Mouse (Mus musculus): ENCODE measurements around the gene Pacs2. TPM values are rescaled to one million over a fixed set of nuclear protein-coding genes. Genes with fewer than 3 reads are reported as not detected.

Gene Pacs2
- polyA plus RNA-seq, 1 experiment from 2014 or later, result 4.0 TPM

- H3K9ac ChIP-seq (replicated peaks), result peak overlapping the region; percentile 96
- no peaks in the 10 kb centered on the region; the same call in none of the 2 replicates for H3K36me3 ChIP-seq (replicated peaks; ENCODE audit: insufficient read depth, low read length)
- peak overlapping the region; percentile 97 for H3K4me2 ChIP-seq (ENCODE audit: low read depth, low read length)
- TF ChIP-seq CTCF (IDR thresholded peaks at IDR 0.05; ENCODE audit: low read depth) (no peak), EP300 (IDR thresholded peaks at IDR 0.05; ENCODE audit: low read depth) (no peak)
- peak overlapping the region; percentile 90 for H3K27ac ChIP-seq (ENCODE audit: low read depth)
- 8% methylated on average over 17 of the region's 60 CpGs for WGBS (ENCODE audit: insufficient replicate concordance)
- H3K27me3 ChIP-seq (ENCODE audit: insufficient read depth, low read length), result no peaks in the 10 kb centered on the region
- DNase-seq (peak; percentile 50), ATAC-seq (peak; percentile 40)
- H3K9me3 ChIP-seq (ENCODE audit: low read length), result no peaks in the 10 kb centered on the region
- H3K4me3 ChIP-seq (ENCODE audit: low read depth, low read length), result peak overlapping the region; percentile 92
- H3K4me1 ChIP-seq (ENCODE audit: insufficient read depth), result peaks cover 27% of the 10 kb centered on the region
These were observed 84.3 kb downstream of the Pacs2 start for GRCm38 (mm10) chr12:113098530-113099151.

GRCm38 (mm10) chr12:113099470-113100237 lies 85.3 kb downstream of the Pacs2 start:
- WGBS (ENCODE audit: insufficient replicate concordance), result 19% methylated on average over 6 of the region's 6 CpGs
- no peaks in the 10 kb centered on the region for H3K9me3 ChIP-seq (ENCODE audit: low read length)
- no peaks in the 10 kb centered on the region for H3K27me3 ChIP-seq (ENCODE audit: insufficient read depth, low read length)
- H3K36me3 ChIP-seq (replicated peaks; ENCODE audit: insufficient read depth, low read length), result no peaks in the 10 kb centered on the region; the same call in none of the 2 replicates
- ATAC-seq, result no peak
- no peak for DNase-seq
- H3K4me3 ChIP-seq (ENCODE audit: low read depth, low read length), result peak overlapping the region; percentile 92
- peak overlapping the region; percentile 97 for H3K4me2 ChIP-seq (ENCODE audit: low read depth, low read length)
- no peak for TF ChIP-seq CTCF (IDR thresholded peaks at IDR 0.05; ENCODE audit: low read depth)
- no peak for TF ChIP-seq EP300 (IDR thresholded peaks at IDR 0.05; ENCODE audit: low read depth)
- H3K27ac ChIP-seq (ENCODE audit: low read depth), result 0 out of 2 replicates have a peak overlapping the region, but pooled peaks have one; percentile 1
- H3K9ac ChIP-seq (replicated peaks), result peak overlapping the region; percentile 96
- peaks cover 37% of the 10 kb centered on the region for H3K4me1 ChIP-seq (ENCODE audit: insufficient read depth)

GRCm38 (mm10) chr12:113100448-113101076 lies 86.3 kb downstream of the Pacs2 start:
- H3K27me3 ChIP-seq (ENCODE audit: insufficient read depth, low read length), result no peaks in the 10 kb centered on the region
- H3K4me2 ChIP-seq (ENCODE audit: low read depth, low read length), result no peak overlapping the region
- H3K36me3 ChIP-seq (replicated peaks; ENCODE audit: insufficient read depth, low read length), result no peaks in the 10 kb centered on the region; the same call in none of the 2 replicates
- WGBS (ENCODE audit: insufficient replicate concordance), result 67% methylated on average over 5 of the region's 5 CpGs
- H3K27ac ChIP-seq (ENCODE audit: low read depth), result no peak overlapping the region
- no peaks in the 10 kb centered on the region for H3K9me3 ChIP-seq (ENCODE audit: low read length)
- DNase-seq (no peak), ATAC-seq (no peak)
- TF ChIP-seq EP300 (IDR thresholded peaks at IDR 0.05; ENCODE audit: low read depth) (no peak), CTCF (IDR thresholded peaks at IDR 0.05; ENCODE audit: low read depth) (no peak)
- no peak overlapping the region for H3K9ac ChIP-seq (replicated peaks)
- H3K4me3 ChIP-seq (ENCODE audit: low read depth, low read length), result no peak overlapping the region
- H3K4me1 ChIP-seq (ENCODE audit: insufficient read depth), result peaks cover 41% of the 10 kb centered on the region

- no peak overlapping the region for H3K4me3 ChIP-seq (ENCODE audit: low read depth, low read length)
- H3K27ac ChIP-seq (ENCODE audit: low read depth), result 0 out of 2 replicates have a peak overlapping the region, but pooled peaks have one; percentile 29
- TF ChIP-seq CTCF (IDR thresholded peaks at IDR 0.05; ENCODE audit: low read depth), result no peak
- no peak for TF ChIP-seq EP300 (IDR thresholded peaks at IDR 0.05; ENCODE audit: low read depth)
- no peaks in the 10 kb centered on the region; the same call in none of the 2 replicates for H3K36me3 ChIP-seq (replicated peaks; ENCODE audit: insufficient read depth, low read length)
- DNase-seq (no peak), ATAC-seq (no peak)
- peaks cover 45% of the 10 kb centered on the region for H3K4me1 ChIP-seq (ENCODE audit: insufficient read depth)
- H3K4me2 ChIP-seq (ENCODE audit: low read depth, low read length), result no peak overlapping the region
- H3K27me3 ChIP-seq (ENCODE audit: insufficient read depth, low read length), result no peaks in the 10 kb centered on the region
- no peaks in the 10 kb centered on the region for H3K9me3 ChIP-seq (ENCODE audit: low read length)
- H3K9ac ChIP-seq (replicated peaks), result no peak overlapping the region
- 68% methylated on average over 9 of the region's 9 CpGs for WGBS (ENCODE audit: insufficient replicate concordance)
These were observed 87.1 kb downstream of the Pacs2 start for GRCm38 (mm10) chr12:113101251-113101960.

- WGBS (ENCODE audit: insufficient replicate concordance), result 54% methylated on average over 6 of the region's 6 CpGs
- no peak overlapping the region for H3K27ac ChIP-seq (ENCODE audit: low read depth)
- DNase-seq (peak; percentile 77), ATAC-seq (peak; percentile 24; the same call in 1 of the 2 replicates)
- H3K4me1 ChIP-seq (ENCODE audit: insufficient read depth), result peaks cover 54% of the 10 kb centered on the region
- no peaks in the 10 kb centered on the region; the same call in none of the 2 replicates for H3K36me3 ChIP-seq (replicated peaks; ENCODE audit: insufficient read depth, low read length)
- no peaks in the 10 kb centered on the region for H3K9me3 ChIP-seq (ENCODE audit: low read length)
- TF ChIP-seq EP300 (IDR thresholded peaks at IDR 0.05; ENCODE audit: low read depth) (no peak), CTCF (IDR thresholded peaks at IDR 0.05; ENCODE audit: low read depth) (peak; percentile 81)
- H3K9ac ChIP-seq (replicated peaks), result no peak overlapping the region
- H3K4me3 ChIP-seq (ENCODE audit: low read depth, low read length), result no peak overlapping the region
- H3K27me3 ChIP-seq (ENCODE audit: insufficient read depth, low read length), result no peaks in the 10 kb centered on the region
- no peak overlapping the region for H3K4me2 ChIP-seq (ENCODE audit: low read depth, low read length)
These were observed 88.2 kb downstream of the Pacs2 start for GRCm38 (mm10) chr12:113102461-113102860.

Data from liver, postnatal 0 days (tissue).